Mouse (Mus musculus): ENCODE data around the gene Cbfa2t3. TPM values are rescaled to one million over a fixed set of nuclear protein-coding genes. Genes with fewer than 3 reads are reported as not detected.

Gene Cbfa2t3
- total RNA-seq (2021) = 10 to 100 TPM; 31.7 to 41.5 TPM

GRCm38 (mm10) chr8:122699005-122699492 lies at the start of gene Cbfa2t3:
TSS of gene Cbfa2t3 (minus strand) at chr8:122699109.
- intact Hi-C loops (cut with DNase I) = no loop called here

GRCm38 (mm10) chr8:122747825-122748224 lies 48.9 kb upstream of the Cbfa2t3 start:
- intact Hi-C loops (cut with DNase I) = no loop called here
- DNase-seq (ENCODE audit: low spot score in 2 of 2) = peak in 1 of 2 experiments; percentile 59

More at GRCm38 (mm10) chr8:122699005-122699492, at the start of gene Cbfa2t3:
- no peak for DNase-seq (ENCODE audit: low spot score in 2 of 2)

GRCm38 (mm10) chr8:122746439-122746838 lies 47.5 kb upstream of the Cbfa2t3 start:
- no peak for DNase-seq (ENCODE audit: low spot score in 2 of 2)
- intact Hi-C loops (cut with DNase I) = no loop called here

GRCm38 (mm10) chr8:122745750-122746275 lies 46.9 kb upstream of the Cbfa2t3 start:
- intact Hi-C loops (cut with DNase I) = no loop called here
- peak in 1 of 2 experiments; percentile 39 for DNase-seq (ENCODE audit: low spot score in 2 of 2)

- intact Hi-C loops (cut with DNase I) = no loop called here
- no peak for DNase-seq (ENCODE audit: low spot score in 2 of 2)
These were observed 46.3 kb upstream of the Cbfa2t3 start for GRCm38 (mm10) chr8:122745022-122745749.

GRCm38 (mm10) chr8:122742471-122742870 lies 43.6 kb upstream of the Cbfa2t3 start:
- intact Hi-C loops (cut with DNase I) = no loop called here
- peak in 1 of 2 experiments; percentile 21 for DNase-seq (ENCODE audit: low spot score in 2 of 2)

- no peak for DNase-seq (ENCODE audit: low spot score in 2 of 2)
- intact Hi-C loops (cut with DNase I) = no loop called here
These were observed 40.3 kb upstream of the Cbfa2t3 start for GRCm38 (mm10) chr8:122739102-122739725.

GRCm38 (mm10) chr8:122737886-122738285 lies 39.0 kb upstream of the Cbfa2t3 start:
- intact Hi-C loops (cut with DNase I) = no loop called here
- DNase-seq (ENCODE audit: low spot score in 2 of 2) = no peak

GRCm38 (mm10) chr8:122737071-122737470 lies 38.2 kb upstream of the Cbfa2t3 start:
- intact Hi-C loops (cut with DNase I) = no loop called here
- DNase-seq (ENCODE audit: low spot score in 2 of 2) = no peak

GRCm38 (mm10) chr8:122736623-122737022 lies 37.7 kb upstream of the Cbfa2t3 start:
- no peak for DNase-seq (ENCODE audit: low spot score in 2 of 2)
- intact Hi-C loops (cut with DNase I) = no loop called here

GRCm38 (mm10) chr8:122735542-122736473 lies 36.9 kb upstream of the Cbfa2t3 start:
- intact Hi-C loops (cut with DNase I) = no loop called here
- no peak for DNase-seq (ENCODE audit: low spot score in 2 of 2)

GRCm38 (mm10) chr8:122735110-122735509 lies 36.2 kb upstream of the Cbfa2t3 start:
- DNase-seq (ENCODE audit: low spot score in 2 of 2) = no peak
- intact Hi-C loops (cut with DNase I) = no loop called here

GRCm38 (mm10) chr8:122728630-122729029 lies 29.7 kb upstream of the Cbfa2t3 start:
- intact Hi-C loops (cut with DNase I) = no loop called here

GRCm38 (mm10) chr8:122727412-122727811 lies 28.5 kb upstream of the Cbfa2t3 start:
- DNase-seq (ENCODE audit: low spot score in 2 of 2) = no peak
- intact Hi-C loops (cut with DNase I) = no loop called here

More at GRCm38 (mm10) chr8:122728630-122729029, 29.7 kb upstream of the Cbfa2t3 start:
- DNase-seq (ENCODE audit: low spot score in 2 of 2) = no peak

- intact Hi-C loops (cut with DNase I) = no loop called here
These were observed 27.9 kb upstream of the Cbfa2t3 start for GRCm38 (mm10) chr8:122726789-122727188.

GRCm38 (mm10) chr8:122725187-122725586 lies 26.3 kb upstream of the Cbfa2t3 start:
- intact Hi-C loops (cut with DNase I) = no loop called here
- DNase-seq (ENCODE audit: low spot score in 2 of 2) = no peak

More at GRCm38 (mm10) chr8:122726789-122727188, 27.9 kb upstream of the Cbfa2t3 start:
- no peak for DNase-seq (ENCODE audit: low spot score in 2 of 2)

GRCm38 (mm10) chr8:122720811-122721640 lies 22.1 kb upstream of the Cbfa2t3 start:
- intact Hi-C loops (cut with DNase I) = no loop called here
- peak in 1 of 2 experiments; percentile 20 for DNase-seq (ENCODE audit: low spot score in 2 of 2)

GRCm38 (mm10) chr8:122720070-122720729 lies 21.3 kb upstream of the Cbfa2t3 start:
- peak in 1 of 2 experiments; percentile 23 for DNase-seq (ENCODE audit: low spot score in 2 of 2)
- intact Hi-C loops (cut with DNase I) = no loop called here
